Mouse (Mus musculus): ENCODE measurements around the gene Msi1.

The Msi1 gene

DNA sequence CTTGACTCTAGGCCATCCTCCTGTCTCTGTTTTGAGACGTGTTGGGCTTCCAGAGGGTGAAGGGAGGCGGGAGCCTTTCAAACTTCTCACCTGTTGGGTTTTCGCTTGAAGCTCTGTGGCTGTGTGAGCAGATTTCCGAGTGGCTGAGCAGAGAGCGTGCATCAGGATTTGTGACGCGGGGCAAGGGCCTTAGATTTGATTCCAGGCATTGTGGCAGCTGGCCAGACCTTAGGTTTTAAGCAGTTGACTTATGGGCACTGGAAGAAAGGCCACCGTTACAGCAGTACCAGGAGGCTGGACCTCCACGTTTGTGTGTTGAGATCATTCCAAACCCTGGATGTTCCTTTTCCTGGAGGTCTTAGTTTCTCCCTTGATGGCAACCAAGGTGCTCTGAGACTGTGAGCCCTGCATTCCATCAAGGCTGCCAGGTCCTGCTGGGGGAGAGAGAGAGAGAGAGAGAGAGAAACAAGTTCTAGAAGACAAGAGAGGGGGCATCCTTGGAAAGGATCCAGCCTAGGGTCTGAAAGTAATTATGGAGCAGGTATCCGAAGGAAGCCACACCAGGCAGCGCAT lies 5.0 kb downstream of the Msi1 start:
- no peak for DNase-seq

DNA sequence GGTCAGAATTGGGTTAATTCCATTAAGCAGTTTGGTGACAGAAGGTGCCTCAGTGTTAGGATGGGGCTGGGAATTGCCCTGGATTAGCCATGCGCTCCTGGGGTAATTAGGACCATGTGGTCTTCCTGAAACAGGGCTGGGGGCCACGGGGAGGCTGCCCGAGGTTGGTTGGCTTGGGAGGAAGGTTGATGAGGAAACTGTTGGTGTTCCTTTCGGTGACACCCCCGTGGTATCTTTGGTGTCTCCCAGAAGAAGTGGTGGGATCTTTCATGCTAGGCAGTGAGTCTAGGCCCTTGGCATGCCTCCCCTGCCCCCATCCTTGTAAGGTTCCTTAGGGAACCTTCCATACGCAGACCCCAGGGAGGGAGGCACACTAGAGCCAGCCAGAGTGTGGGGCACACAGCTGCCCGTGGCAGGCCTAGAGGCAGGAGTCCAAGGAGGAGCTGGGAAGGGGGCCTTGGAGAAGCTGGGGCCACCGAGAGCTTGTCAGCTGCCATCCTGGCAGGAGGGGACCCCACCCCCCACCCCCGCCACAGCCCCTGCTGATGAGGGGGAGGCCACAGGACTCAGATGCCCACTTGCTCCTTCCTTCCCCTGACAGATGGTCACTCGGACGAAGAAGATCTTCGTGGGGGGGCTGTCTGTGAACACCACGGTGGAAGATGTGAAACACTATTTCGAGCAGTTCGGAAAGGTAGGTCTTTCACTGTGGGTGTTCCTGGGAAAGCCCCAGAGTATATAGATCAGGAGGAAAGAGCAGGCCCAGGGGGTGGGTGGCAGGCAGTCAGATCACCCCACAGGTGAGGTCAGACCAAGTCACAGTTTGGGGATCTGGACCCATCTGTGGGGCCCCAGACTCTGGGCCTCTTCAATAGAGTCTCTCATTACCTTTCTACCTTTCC lies 5.7 kb downstream of the Msi1 start:
- no peak for DNase-seq

DNA sequence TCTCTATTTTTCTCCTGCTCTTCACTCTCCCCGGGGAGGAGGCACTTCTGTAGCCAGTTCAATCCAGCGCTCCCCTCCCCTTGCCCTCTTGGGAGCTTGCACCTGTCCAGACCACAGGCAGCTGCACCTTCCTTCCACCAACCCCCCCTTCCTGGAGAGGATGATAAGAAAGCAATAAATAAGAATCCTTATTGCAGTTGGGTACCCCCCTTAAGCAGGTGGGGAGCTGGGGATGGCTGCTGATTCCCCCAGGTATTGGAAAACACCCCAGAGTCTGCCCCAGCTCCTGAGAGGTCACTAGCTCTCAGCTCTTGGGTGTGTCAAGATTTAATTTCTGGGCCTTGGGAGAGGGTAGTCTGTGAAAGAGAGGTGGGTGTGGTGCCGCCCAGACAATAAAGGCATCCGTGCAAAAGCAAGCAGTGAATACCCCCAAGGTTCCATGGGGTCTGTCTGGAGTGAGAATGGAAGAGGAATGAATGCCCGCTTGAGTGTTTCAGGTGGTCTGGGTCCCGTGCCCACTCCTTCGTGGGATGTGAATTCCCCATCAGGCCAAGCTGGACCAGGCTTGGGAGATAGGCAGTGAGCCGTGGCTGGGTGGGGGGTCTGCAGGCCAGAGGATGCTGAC lies 6.5 kb downstream of the Msi1 start:
- no peak for DNase-seq

DNA sequence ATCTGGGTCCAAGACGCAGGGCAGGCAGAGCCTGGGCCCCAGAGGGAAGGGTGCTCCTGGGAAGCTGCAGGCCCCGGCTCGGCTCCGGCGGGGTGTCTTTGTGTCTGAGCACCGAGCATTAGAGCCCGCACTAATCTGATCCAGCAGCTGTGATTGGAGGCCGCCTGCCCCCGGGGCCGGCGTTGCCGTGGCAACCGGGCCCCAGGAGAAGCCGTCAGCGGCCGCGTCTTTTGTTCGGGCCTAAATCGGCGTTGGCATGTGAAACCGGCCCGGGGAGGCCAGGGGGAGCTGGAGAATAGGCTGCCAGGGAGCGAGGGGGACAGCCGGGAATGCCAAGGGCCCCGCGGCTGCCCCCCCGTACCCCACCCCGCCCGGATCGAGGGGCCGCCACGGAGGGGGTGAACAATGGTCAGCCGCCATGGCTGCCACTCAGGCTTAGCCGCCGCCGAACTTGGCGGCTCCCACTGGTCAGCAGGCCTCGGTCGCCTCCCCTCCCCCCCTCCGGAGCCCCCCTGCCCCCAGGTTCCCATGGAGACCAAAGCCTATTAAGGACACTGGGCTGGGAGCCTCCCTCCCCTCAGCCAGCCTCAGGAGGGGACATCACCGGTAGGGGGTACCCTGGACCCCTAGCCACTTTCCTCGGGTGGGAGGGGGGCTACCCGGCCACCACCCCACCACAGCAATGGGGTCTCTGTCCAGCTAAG lies 7.2 kb downstream of the Msi1 start:
- peak; percentile 29 to 66 for DNase-seq

DNA sequence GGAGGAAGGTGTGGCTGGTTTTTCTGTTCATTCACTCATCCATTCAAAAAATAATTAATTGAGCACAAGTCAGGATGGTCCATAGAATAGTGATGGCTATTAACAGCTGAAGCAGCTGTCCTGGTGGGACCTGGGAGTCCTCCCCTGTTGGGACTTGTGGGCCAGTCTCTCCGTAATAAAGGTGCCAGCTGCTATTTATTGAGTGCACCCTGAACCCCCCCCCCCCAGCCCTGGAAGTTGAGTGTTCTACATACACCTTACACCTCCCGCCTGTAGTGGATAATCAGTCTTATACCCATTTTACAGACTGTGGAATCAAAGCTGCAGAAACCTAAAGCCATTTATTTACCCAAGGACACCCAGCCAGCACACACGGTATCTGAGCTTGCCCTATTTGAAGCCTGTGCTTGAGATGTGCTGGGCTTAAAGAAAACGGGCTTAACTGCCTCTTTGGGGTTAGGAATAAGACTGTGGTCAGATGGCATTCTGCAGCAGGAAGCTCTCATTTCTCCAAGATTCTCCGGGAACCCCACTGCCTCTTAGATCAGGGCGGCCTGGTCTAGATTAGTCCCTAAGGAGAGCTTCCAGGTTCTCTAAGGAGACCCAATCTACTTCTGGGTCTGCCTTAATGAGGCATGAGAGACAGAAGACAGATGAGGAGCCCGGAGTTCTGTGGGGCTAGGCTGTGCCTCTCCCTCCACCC lies 8.0 kb downstream of the Msi1 start:
- DNase-seq: no peak

DNA sequence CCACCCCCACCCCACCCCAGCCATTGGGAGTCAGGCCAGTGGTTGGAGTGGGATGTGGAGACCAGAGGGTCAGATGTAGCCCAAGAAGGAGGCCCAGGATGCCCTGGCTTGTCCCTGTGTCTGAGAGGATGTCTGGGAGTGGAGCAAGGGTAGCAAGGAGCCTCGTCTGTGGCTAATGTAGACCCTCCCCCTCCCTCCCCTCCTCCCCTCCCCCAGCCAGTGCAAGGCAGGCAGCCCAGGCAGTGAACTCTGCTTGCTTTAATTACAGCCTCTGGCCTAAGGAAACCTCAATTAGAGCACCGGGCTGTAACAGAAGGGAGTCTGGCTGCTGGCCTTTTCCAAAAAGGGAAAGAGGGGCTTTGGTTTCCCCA lies 8.5 kb downstream of the Msi1 start:
- no peak for DNase-seq

DNA sequence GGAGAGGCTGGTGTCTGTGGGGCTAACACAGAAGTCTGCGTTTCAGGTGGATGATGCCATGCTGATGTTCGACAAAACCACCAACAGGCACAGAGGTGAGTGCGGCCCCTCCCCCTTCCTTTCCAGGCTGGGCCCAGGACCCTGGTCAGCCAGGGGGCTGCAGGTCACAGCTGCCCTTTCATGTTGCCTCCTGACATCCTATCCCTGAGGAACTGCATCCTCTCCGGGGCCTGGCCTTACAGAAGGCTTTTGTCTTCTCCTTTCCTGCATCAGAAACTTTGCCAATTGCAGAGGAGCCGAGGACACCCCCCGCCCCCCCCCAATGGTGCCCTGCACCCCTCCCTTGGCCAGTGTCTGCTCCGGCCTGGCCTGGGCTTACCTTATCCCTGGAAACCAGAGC lies 9.3 kb downstream of the Msi1 start:
- no peak for DNase-seq

DNA sequence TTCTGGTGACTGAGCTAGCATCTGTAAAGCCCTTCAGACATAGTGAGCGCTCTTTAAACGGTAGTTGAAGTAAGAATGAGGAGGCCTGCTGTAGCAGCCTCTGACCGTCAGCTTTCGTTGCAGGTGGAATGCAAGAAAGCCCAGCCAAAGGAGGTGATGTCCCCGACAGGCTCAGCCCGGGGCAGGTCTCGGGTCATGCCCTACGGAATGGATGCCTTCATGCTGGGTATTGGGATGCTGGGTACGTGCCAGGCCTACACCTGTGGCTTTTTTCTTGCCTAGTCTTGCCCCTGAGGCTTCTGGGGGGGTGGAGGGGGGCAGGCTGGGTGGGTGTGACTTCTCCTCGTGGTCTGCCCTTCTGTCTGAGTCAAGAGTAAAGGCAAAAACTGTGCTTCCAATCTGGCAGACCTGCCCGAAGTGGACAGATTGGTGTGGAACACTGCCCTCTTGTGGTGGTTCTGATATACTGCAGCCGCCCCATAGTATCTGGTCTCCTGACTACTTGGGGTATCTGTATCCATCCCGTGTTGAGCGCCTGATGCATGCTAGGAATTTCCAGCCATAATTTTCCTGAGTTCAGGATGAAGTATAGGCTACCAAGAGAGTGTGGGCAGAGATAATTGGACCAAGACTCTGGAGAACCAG lies 11.9 kb downstream of the Msi1 start:
- DNase-seq: peak; percentile 75

DNA sequence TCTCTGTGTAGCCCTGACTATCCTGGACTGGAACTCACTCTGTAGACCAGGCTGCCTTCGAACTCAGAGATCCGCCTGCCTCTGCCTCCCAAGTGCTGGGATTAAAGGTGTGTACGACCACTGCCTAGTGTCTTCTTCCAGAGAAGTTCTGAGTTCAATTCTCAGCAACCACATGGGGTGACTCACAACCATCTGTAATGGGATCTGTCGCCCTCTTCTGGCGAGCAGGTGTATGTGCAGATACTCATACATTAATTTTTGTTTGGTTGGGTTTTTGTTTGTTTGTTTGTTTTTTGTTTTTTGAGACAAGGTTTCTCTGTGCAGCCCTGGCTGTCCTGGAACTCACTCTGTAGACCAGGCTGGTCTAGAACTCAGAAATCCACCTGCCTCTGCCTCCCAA lies 13.3 kb downstream of the Msi1 start:
- peak in 1 of 2 experiments; percentile 17 for DNase-seq

DNA sequence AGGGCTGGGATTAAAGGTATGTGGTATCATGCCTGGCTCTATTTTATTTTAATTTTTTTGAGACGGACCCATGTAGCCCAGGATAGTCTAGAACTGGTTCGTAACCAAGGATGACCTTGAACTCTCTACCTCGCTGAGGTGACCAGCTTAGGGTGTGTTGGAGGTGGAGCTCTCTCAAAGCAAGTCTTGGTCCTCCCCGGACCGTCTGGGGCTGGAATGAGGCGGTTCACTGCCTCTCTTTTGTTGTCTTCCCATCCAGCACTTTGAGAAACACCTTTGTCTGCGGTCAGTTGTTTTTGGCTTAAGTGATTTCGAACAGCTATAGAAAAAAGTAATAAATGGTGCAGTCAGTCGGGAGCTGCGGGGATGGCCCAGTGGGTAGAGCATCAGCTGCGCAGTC lies 14.7 kb downstream of the Msi1 start:
- DNase-seq: no peak

DNA sequence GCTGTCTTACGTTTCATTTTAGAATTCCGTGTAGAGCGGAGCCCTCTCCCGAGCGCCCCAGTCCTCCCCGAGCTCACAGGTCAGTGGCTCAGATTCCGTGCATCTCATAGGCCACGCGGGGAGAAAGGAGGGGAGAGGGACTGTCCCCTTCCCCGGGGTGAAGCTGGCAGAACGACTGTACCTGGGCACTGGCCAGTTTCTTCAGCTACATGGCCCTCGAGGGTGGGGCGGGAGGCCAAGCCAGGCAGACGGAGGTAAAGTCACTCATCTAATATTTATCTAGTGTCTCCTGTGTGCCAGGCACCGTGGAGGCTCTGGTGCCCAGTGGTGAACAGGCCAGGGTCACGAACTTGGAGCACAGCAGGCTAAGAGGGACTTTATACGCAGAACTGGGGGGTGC lies 17.7 kb downstream of the Msi1 start:
- DNase-seq: no peak

DNA sequence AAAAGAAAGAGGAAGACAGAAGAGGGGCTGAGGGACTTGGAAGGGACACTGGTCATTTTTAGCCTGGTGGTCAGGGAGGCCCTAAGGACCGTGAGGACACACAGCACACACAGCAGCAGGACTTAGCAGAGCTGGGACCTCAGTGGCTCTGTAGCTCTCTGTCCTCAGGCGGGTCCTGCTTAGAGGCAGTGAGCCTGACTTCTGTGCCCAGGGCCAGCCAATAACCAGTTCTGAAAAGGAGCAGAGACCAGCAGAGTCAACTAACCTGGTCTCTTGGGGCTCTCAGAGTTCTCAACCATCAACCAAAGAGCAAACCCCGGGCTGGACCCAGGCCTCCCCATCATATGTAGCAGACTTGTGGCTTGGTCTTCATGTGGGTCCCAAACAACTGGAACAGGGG lies 19.8 kb downstream of the Msi1 start:
- DNase-seq: no peak

DNA sequence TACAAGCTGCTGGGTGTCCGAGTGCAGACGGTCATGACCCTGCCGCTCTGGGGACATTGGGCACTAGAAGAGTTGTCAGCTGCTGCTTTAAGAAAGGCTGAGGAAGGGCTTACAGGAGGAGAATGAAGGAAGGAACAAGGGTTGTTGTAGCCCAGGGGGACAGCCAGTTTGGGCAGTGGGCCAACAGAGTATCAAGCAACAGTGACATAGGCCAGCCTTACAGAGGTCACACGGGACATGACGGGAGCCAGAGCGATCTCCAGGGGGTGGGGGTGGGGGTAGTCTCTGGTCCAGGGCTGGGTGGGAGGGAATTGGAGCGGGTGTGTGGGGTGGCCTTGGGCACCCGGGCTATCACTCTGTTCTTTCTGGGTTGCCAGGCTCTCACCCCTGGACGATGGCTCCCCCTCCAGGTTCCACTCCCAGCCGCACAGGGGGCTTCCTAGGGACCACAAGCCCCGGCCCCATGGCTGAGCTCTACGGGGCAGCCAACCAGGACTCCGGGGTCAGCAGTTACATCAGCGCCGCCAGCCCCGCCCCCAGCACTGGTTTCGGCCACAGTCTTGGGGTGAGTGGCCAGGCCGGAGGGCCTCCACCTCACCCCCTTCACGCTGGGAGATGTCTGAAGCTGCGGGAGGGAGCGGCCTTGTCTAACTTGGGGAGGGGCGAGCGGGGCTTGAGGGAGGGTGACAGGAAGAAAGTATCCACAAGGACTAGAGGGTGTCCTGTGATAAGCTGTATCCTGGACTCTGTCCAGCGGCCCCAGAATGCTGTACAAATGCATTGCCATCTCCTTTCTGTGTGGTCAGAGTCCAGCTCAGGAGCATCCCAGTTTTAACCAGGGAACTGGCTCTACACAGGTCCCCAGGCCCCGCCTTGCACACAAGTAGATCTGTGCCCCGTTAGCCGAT lies 21.3 kb downstream of the Msi1 start:
- no peak for DNase-seq

DNA sequence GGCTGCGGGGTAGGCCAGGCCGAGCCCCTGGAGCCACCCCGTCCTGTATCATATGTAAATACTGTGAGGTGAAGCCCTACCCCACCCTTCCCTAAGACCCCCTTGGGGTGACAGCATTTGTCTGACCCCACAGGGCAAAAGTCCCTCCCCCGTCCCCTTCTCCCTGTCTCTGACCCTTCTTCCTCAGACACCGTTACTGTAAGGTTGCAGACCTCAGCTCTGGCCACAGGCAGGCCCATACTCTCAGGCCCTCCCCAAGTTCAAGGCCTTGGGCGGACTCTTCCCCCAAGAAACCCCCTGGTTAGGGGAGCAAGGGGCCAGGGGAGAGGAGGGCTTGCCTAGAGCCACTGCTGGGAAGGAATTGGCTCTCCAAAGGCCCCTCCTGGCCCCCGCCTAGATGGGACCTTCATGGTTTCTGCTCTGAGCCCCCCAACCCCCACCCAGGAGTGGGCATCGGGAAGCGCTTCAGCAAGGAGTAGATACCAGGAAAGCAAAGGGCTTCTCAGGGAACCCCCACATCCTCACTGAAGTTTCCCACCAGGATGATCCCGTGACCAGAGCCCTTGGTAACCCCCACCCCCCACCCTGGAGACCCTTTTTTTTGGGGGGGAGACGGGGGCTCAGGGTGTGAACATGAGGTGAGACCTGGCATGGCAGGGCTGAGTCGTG lies 25.2 kb downstream of the Msi1 start:
- no peak for DNase-seq

DNA sequence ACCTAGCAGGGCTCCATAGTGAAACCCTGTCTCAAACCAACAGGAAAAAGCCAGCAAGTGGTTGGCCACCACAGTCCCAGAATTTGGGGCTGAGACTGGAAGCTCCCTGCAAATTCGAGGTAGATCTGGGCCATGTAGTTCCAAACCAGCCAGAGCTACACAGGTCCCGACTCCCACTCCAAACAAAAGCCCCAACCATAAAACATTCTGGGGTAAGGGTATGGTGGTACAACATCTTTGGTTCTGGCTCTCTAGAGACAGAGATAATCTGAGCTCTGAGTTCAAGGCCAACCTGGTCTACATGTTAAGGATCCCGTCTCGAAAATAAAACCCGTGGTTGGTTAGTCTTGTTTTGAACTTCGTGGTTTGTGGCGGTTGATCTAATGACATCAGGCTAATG lies 26.4 kb downstream of the Msi1 start:
- no peak for DNase-seq

DNA sequence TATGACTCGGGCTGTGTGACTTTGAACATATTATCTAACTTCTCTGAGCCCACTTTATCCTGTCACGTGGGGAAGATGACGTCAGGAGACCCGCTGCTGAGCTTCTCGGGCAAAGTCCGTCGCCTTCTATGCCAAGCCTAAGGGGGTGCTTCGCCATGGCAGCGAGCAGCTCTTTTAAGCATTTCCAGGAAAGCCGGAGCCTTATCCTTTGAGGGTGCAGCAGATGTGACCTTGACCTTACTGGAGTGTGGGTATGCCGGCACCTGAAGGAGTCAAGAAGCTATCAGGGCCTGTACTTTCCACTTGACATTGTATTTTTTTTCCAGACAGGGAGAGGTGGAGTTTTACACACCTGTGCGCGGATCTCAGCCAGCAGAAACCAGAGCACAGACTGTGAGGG lies 29.5 kb downstream of the Msi1 start:
- DNase-seq: no peak

DNA sequence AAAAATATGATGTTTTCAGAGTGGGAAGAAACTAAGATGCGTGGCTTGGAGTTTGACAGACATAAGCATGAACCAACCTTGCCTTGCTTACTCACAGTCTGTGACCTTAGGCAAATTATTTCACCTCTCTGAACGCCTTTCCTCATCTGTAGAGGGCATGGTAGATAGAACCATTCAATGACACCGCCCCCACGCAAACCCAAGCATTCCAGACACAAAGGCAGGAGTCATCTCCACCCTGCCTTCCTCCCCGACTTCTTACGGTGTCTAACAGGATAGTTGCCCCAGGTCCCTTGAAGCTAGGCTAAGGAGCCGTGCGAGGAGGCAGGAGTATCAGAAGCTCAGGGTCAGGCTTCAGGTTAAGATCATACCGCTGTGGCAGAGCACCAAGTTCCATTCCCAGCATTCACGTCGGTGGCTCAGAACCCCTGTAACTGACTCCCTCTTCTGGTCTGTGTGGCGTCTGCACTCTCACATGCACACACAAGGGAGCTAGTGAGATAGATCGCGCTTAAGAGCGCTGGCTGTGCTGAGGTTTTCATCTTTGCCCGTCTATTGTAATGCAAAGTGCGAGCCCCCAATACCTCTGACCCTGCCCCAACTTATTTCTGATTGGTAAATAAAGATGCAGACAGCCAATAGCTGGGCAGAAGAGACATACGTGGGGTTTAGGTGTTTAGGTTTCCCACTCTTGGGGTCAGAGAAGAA lies 35.2 kb downstream of the Msi1 start:
- DNase-seq: no peak

DNA sequence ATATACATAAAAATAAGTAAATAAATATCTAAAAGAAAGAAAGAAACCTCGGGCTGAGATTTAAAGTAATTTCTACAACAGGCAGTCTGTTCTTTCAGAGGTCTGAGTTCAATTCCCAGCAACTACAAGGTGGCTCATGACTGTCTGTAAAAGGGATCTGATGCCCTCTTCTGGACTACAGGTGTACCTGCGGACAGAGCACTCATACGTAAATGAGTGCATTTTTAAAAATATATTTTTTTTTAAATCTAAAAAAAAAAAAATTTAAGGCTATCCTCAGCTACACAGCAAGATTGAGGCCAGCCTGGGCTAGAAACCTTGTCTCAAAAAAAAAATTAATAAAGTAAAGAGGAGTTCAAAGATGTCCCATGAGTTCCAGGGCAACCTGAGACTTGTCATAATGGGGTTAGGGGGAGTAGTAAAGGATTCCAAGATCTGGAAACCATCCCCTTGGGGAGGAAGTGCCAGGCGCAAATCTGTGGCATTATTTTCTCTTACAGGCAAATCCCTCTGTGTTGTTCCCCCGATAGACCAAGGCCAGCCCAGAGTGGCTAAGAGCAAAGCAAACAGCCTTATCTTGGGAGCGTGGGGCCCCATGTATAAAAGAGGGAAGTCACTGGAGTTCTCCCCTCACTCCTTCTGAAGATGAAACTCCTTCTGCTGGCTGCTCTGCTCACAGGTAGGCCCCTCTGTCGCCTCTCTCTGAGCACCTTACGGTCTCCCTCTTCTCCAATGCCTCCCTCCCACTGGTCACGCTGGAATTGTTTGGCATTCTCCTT lies 36.4 kb downstream of the Msi1 start, which contains the start of gene Pla2g1b:
TSS of gene Pla2g1b (plus strand) at position 621 of the 779 bp plus-strand sequence.
- DNase-seq: no peak

DNA sequence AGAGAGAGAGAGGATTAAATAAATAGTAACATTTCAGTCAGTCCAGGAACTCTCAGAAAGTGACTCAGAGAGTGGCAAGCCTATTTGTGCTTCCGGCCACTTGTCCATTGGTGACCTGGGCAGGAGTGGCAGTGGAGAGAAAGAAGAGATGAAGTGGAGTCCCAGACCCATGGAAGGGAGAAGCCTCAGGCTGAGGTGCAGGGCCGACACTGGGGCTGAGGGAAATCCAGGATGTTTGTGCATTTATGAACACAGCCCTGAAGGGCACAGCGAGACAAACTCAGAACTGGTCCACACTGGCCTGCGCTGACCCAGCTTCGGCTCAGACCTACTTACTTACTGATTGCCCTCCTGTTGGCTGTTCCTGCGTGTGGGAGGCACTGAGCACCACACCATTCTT lies 40.4 kb downstream of the Msi1 start:
- DNase-seq: peak; percentile 39 to 73
